Mouse (Mus musculus) forebrain, embryonic 10.5 days (tissue): Measurements from ENCODE around the gene Pik3r1. TPM values are rescaled to one million over a fixed set of nuclear protein-coding genes. Genes with fewer than 3 reads are reported as not detected.

Source experiments
- DNase-seq: peaks from one replicate; pipeline ENCODE4 v3.0.0-alpha.2; 2017; ENCODE audit warnings: low spot score; ENCODE audit errors: extremely low spot score
- H3K27ac ChIP-seq: fragments of 300-500 bp; sonication (generic); 2 replicates; pipeline ENCODE4 v1.5.1; 2016; ENCODE audit warnings: mild to moderate bottlenecking
- H3K27me3 ChIP-seq: fragments of 300-500 bp; sonication (generic); 2 replicates; pipeline ENCODE4 v1.6.1; 2016; ENCODE audit warnings: mild to moderate bottlenecking; ENCODE audit not compliant: poor library complexity, severe bottlenecking
- H3K36me3 ChIP-seq: fragments of 300-500 bp; sonication (generic); replicated peaks from 2 replicates; pipeline ENCODE4 v1.6.1; 2016; ENCODE audit warnings: mild to moderate bottlenecking, moderate library complexity
- H3K4me1 ChIP-seq: fragments of 300-500 bp; sonication (generic); 2 replicates; pipeline ENCODE4 v1.6.1; 2016
- H3K4me3 ChIP-seq: fragments of 300-500 bp; sonication (generic); 2 replicates; pipeline ENCODE4 v1.5.1; 2016; ENCODE audit warnings: mild to moderate bottlenecking, moderate library complexity
- H3K9me3 ChIP-seq: fragments of 300-500 bp; sonication (generic); 2 replicates; pipeline ENCODE4 v1.6.1; 2016; ENCODE audit warnings: mild to moderate bottlenecking, moderate library complexity
- WGBS: fragments of 180-500 bp; shearing (Covaris S2); methylation state at CpG from one replicate; pipeline ENCODE4 v1.1.7; 2016; 5-methylcytosine and 5-hydroxymethylcytosine counted together
- polyA plus RNA-seq: library from polyadenylated mRNA; unstranded; fragments of >200 nt; fragmentation: Nextera tagmentation; extraction: Ambion mirVana; gene quantifications from 2 replicates; pipeline ENCODE4 v1.2.1, GENCODE M21; 2016

Pik3r1 gene
- polyA plus RNA-seq, 1 experiment from 2014 or later = 11.5 TPM

GRCm38 (mm10) chr13:101712099-101712498 is 55.9 kb downstream of the Pik3r1 start:
- Histone ChIP-seq H3K9me3 (no peaks in the 10 kb centered on the region), H3K4me1 (peaks cover 6% of the 10 kb centered on the region; the same call in 1 of the 2 replicates), H3K36me3 (peaks cover 5% of the 10 kb centered on the region), H3K27me3 (peaks cover 5% of the 10 kb centered on the region), H3K27ac (no peak overlapping the region), H3K4me3 (no peak overlapping the region)
- whole genome bisulfite sequencing = 92% methylated on average over 9 of the region's 9 CpGs
- DNase-seq = no peak

GRCm38 (mm10) chr13:101711301-101711700 is 56.7 kb downstream of the Pik3r1 start:
- H3K36me3 ChIP-seq = peaks cover 5% of the 10 kb centered on the region
- DNase-seq = no peak
- no peaks in the 10 kb centered on the region for H3K27me3 ChIP-seq
- WGBS = 99% methylated on average over 2 of the region's 2 CpGs
- H3K4me1 ChIP-seq = peaks cover 6% of the 10 kb centered on the region; the same call in 1 of the 2 replicates
- H3K27ac ChIP-seq = no peak overlapping the region
- no peak overlapping the region for H3K4me3 ChIP-seq
- no peaks in the 10 kb centered on the region for H3K9me3 ChIP-seq

GRCm38 (mm10) chr13:101709788-101710187 is 58.2 kb downstream of the Pik3r1 start:
- DNase-seq = no peak
- no peaks in the 10 kb centered on the region for H3K27me3 ChIP-seq
- H3K4me3 ChIP-seq = no peak overlapping the region
- H3K9me3 ChIP-seq = no peaks in the 10 kb centered on the region
- peaks cover 5% of the 10 kb centered on the region for H3K36me3 ChIP-seq
- 84% methylated on average over 3 of the region's 3 CpGs for WGBS
- H3K27ac ChIP-seq = no peak overlapping the region
- H3K4me1 ChIP-seq = peaks cover 6% of the 10 kb centered on the region; the same call in 1 of the 2 replicates

GRCm38 (mm10) chr13:101707226-101707625 is 60.8 kb downstream of the Pik3r1 start:
- Histone ChIP-seq H3K36me3 (peaks cover 9% of the 10 kb centered on the region), H3K27ac (no peak overlapping the region), H3K4me1 (peaks cover 6% of the 10 kb centered on the region; the same call in 1 of the 2 replicates), H3K4me3 (no peak overlapping the region), H3K9me3 (no peaks in the 10 kb centered on the region), H3K27me3 (no peaks in the 10 kb centered on the region)
- 96% methylated on average over 9 of the region's 9 CpGs for WGBS
- DNase-seq = no peak

GRCm38 (mm10) chr13:101706426-101706825 is 61.6 kb downstream of the Pik3r1 start:
- Histone ChIP-seq H3K4me3 (no peak overlapping the region), H3K27ac (no peak overlapping the region), H3K9me3 (no peaks in the 10 kb centered on the region), H3K4me1 (peaks cover 6% of the 10 kb centered on the region; the same call in 1 of the 2 replicates), H3K36me3 (peaks cover 15% of the 10 kb centered on the region), H3K27me3 (no peaks in the 10 kb centered on the region)
- 94% methylated on average over 7 of the region's 7 CpGs for whole genome bisulfite sequencing
- no peak for DNase-seq

- DNase-seq = no peak
- Histone ChIP-seq H3K4me3 (no peak overlapping the region), H3K4me1 (peaks cover 10% of the 10 kb centered on the region; the same call in 1 of the 2 replicates), H3K27me3 (no peaks in the 10 kb centered on the region), H3K9me3 (no peaks in the 10 kb centered on the region), H3K27ac (no peak overlapping the region), H3K36me3 (peaks cover 15% of the 10 kb centered on the region)
- WGBS = 91% methylated on average over 14 of the region's 14 CpGs
Measured at GRCm38 (mm10) chr13:101702096-101702775, 65.8 kb downstream of the Pik3r1 start.

- no peak overlapping the region for H3K4me3 ChIP-seq
- WGBS = 94% methylated on average over 8 of the region's 8 CpGs
- H3K4me1 ChIP-seq = peaks cover 10% of the 10 kb centered on the region; the same call in 1 of the 2 replicates
- no peaks in the 10 kb centered on the region for H3K27me3 ChIP-seq
- DNase-seq = no peak
- no peak overlapping the region for H3K27ac ChIP-seq
- H3K9me3 ChIP-seq = no peaks in the 10 kb centered on the region
- peaks cover 15% of the 10 kb centered on the region for H3K36me3 ChIP-seq
Measured at GRCm38 (mm10) chr13:101701632-101702031, 66.4 kb downstream of the Pik3r1 start.

GRCm38 (mm10) chr13:101699742-101700141 is 68.3 kb downstream of the Pik3r1 start:
- Histone ChIP-seq H3K27ac (no peak overlapping the region), H3K36me3 (peaks cover 15% of the 10 kb centered on the region), H3K4me3 (no peak overlapping the region), H3K4me1 (peaks cover 25% of the 10 kb centered on the region), H3K27me3 (peaks cover 7% of the 10 kb centered on the region; the same call in 1 of the 2 replicates), H3K9me3 (no peaks in the 10 kb centered on the region)
- 80% methylated on average over 5 of the region's 5 CpGs for WGBS
- no peak for DNase-seq

- peaks cover 15% of the 10 kb centered on the region for H3K36me3 ChIP-seq
- H3K9me3 ChIP-seq = no peaks in the 10 kb centered on the region
- no peak overlapping the region for H3K27ac ChIP-seq
- peaks cover 42% of the 10 kb centered on the region for H3K4me1 ChIP-seq
- no peak for DNase-seq
- peaks cover 16% of the 10 kb centered on the region for H3K27me3 ChIP-seq
- WGBS = 85% methylated on average over 5 of the region's 5 CpGs
- no peak overlapping the region for H3K4me3 ChIP-seq
Measured at GRCm38 (mm10) chr13:101697966-101698365, 70.1 kb downstream of the Pik3r1 start.

- DNase-seq = no peak
- Histone ChIP-seq H3K27me3 (peaks cover 18% of the 10 kb centered on the region), H3K4me3 (no peak overlapping the region), H3K4me1 (peaks cover 47% of the 10 kb centered on the region), H3K36me3 (peaks cover 13% of the 10 kb centered on the region), H3K9me3 (no peaks in the 10 kb centered on the region), H3K27ac (no peak overlapping the region)
- whole genome bisulfite sequencing = 72% methylated on average over 5 of the region's 5 CpGs
Measured at GRCm38 (mm10) chr13:101697461-101697860, 70.6 kb downstream of the Pik3r1 start.

GRCm38 (mm10) chr13:101696827-101697226 is 71.2 kb downstream of the Pik3r1 start:
- no peak overlapping the region for H3K27ac ChIP-seq
- peaks cover 9% of the 10 kb centered on the region for H3K36me3 ChIP-seq
- H3K27me3 ChIP-seq = peaks cover 22% of the 10 kb centered on the region
- no peak overlapping the region for H3K4me3 ChIP-seq
- peaks cover 53% of the 10 kb centered on the region for H3K4me1 ChIP-seq
- no peak for DNase-seq
- no peaks in the 10 kb centered on the region for H3K9me3 ChIP-seq
- WGBS = 80% methylated on average over 7 of the region's 7 CpGs

- H3K4me3 ChIP-seq = no peak overlapping the region
- H3K27me3 ChIP-seq = peaks cover 22% of the 10 kb centered on the region
- H3K4me1 ChIP-seq = peaks cover 58% of the 10 kb centered on the region
- no peaks in the 10 kb centered on the region for H3K9me3 ChIP-seq
- WGBS = 61% methylated on average over 3 of the region's 3 CpGs
- H3K27ac ChIP-seq = no peak overlapping the region
- H3K36me3 ChIP-seq = peaks cover 4% of the 10 kb centered on the region
- DNase-seq = no peak
Measured at GRCm38 (mm10) chr13:101696316-101696715, 71.7 kb downstream of the Pik3r1 start.

GRCm38 (mm10) chr13:101695876-101696275 is 72.1 kb downstream of the Pik3r1 start:
- DNase-seq = peak; percentile 78
- 8% methylated on average over 7 of the region's 7 CpGs for WGBS
- Histone ChIP-seq H3K4me3 (no peak overlapping the region), H3K4me1 (peaks cover 62% of the 10 kb centered on the region), H3K36me3 (peaks cover 2% of the 10 kb centered on the region; the same call in 1 of the 2 replicates), H3K9me3 (no peaks in the 10 kb centered on the region), H3K27ac (no peak overlapping the region), H3K27me3 (peaks cover 22% of the 10 kb centered on the region)
